Mouse (Mus musculus) embryonic stem cell, embryonic (primary cell): ENCODE measurements around the gene Nub1.

Experiments used
- CTCF ChIA-PET, 4 experiments: fragments of 300-600 bp in 2 of 4; fragments of 350-600 bp in 2 of 4; sonication (Branson Sonifier 250); formaldehyde crosslinking; loops; one replicate each; lab custom pipeline; 2022; ENCODE audit warnings: inconsistent platforms in 2 of 4; lab: Charles Lee
- POLR2A ChIA-PET, 4 experiments: fragments of 300-600 bp in 2 of 4; fragments of 350-600 bp in 2 of 4; sonication (Branson Sonifier 250); formaldehyde crosslinking; loops; one replicate each; lab custom pipeline; 2022; ENCODE audit warnings: antibody characterized with exemption in 4 of 4, inconsistent platforms in 1 of 4; lab: Charles Lee

Gene Nub1

DNA sequence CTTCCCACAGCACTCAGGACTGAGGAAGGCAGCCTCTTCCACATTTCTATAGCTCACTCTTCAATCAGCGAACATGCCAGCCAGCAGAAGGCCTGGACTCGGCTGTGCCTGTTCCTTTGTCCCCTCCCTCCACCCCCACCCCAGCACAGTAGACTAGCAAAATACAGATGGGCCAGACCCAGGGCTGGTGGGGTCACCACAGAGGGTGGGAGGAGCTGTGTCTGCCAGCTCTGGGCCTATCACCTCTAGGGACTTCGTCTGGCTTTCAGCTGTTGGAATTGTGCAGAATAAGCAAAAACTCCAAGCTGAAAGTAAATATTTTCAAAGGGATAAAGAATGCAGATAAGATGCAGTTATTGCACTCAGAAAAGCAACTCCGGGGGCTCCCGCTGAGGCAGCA is 39.5 kb downstream of the Nub1 start:
- CTCF ChIA-PET = interaction anchor here in 1 of 4 experiments (2.1 kb wide), 1 partner anchor 26 kb away, joined by 8 read pairs; no protein-coding TSS in a partner anchor
- POLR2A ChIA-PET = interaction anchor here in 3 of 4 experiments (0.7 to 13.7 kb wide), 11 partner anchors 11 to 118 kb away, joined by 3 to 216 read pairs (median 5); partner anchors contain the start of genes Nub1 (in 2 of the 3) and Rheb (in 1 of the 3)

DNA sequence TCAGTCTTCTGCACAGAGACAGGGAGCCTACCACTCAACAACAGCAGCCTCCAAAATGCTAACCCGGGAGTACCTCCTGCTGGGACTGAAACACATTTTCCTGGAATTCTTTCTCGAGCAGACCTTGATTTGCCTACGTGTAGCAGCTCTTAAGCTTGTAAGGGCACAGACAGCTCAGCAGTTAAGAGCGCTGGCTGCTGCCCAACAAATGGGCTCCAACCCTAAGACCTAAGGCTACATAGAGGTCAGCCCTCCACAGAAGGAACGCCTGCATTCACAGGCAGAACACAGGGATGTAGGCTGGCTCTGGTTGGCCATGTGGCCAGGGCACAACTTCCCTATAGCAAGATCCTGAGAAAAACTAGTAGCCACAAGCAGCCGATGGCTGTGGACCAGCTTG is 40.6 kb downstream of the Nub1 start:
- ChIA-PET CTCF (interaction anchor here in 2 of 4 experiments (1.0 to 2.1 kb wide), 2 partner anchors 17 to 24 kb away, joined by 3 to 8 read pairs; no protein-coding TSS in a partner anchor), POLR2A (interaction anchor here in 3 of 4 experiments (1.2 to 13.7 kb wide), 7 partner anchors 12 to 117 kb away, joined by 4 to 216 read pairs (median 11); partner anchors contain the start of genes Nub1 (in 1 of the 3) and Rheb (in 1 of the 3))

GRCm38 (mm10) chr5:24726901-24727836 is 41.8 kb downstream of the Nub1 start:
- CTCF ChIA-PET = interaction anchor here in 2 of 4 experiments (0.6 to 1.0 kb wide), 3 partner anchors 18 to 89 kb away, joined by 3 to 6 read pairs (median 3); no protein-coding TSS in a partner anchor
- POLR2A ChIA-PET = interaction anchor here in 3 of 4 experiments (0.7 to 13.7 kb wide), 10 partner anchors 13 to 42 kb away, joined by 3 to 216 read pairs (median 8); partner anchors contain the start of gene Nub1 (in 2 of the 3)

DNA sequence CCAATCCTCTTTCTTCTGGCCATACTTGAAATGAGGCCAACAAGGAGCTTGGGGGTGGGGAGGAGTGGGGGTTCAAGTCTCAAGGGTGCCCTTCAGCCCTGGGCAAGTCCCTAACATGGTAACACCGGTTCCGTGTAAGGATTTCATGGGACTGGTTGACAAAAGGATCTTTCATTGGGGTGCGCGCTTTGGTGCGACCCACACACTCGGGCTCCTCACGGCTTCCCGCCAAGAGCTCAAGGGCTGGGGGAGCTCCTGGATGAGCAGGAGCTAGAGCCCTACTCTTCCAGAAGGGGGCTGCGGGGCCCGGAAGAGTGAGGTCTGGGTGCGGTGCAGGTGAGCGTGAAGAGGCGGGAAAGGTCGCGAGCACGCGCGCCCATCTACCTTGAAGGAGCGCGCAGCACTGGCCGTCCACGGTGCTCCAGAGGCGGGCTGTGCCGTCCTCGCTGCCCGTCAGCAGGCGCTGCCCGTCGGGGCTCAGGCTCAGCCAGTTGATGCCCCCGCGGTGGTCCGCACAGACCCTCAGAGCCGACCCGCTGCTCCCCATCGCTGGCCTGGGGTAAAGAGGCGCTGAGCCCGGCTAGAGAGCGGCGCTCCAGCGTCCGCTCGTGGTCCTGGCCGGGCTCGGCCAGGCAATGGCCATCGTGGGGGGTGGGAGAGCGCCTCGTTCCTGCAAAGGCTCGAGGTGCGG is 44.6 kb downstream of the Nub1 start:
- CTCF ChIA-PET = interaction anchor here in 2 of 4 experiments (0.7 to 1.0 kb wide), 3 partner anchors 20 to 44 kb away, joined by 3 to 5 read pairs (median 4); partner anchors contain the start of gene Nub1 (in 1 of the 2)
- POLR2A ChIA-PET = interaction anchor here (0.6 to 13.7 kb wide), 22 partner anchors 10 to 770 kb away, joined by 3 to 216 read pairs (median 5); partner anchors contain the start of gene Nub1 (in 2 of the 4)

DNA sequence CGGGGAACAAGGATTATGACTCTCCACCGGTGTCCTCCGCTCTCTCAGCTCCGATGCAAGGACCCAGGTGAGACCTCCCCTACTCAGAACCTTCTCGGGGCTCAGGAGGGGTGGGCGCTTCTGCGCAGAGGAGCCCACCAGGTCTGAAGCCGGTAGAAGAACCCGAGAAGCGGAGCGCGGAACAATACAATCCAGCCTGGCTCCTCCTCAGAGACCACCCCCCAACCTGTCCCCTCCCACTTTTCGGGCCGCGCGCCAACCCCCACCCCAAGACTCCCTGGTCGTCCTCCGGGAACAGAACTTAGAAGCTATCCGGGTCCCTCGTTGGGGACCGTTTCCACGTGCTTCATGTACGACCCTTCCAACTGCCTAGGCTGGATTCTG is 45.1 kb downstream of the Nub1 start, which contains the start of gene Wdr86:
Wdr86 (minus strand) TSS at position 240 of the 384 bp plus-strand sequence.
- ChIA-PET POLR2A (interaction anchor here in 3 of 4 experiments (0.5 to 13.7 kb wide), 35 partner anchors 9 to 1713 kb away, joined by 3 to 216 read pairs (median 4); partner anchors contain the start of gene Nub1 (in 2 of the 3)), CTCF (interaction anchor here (0.6 to 1.8 kb wide), 8 partner anchors 12 to 1122 kb away, joined by 3 to 23 read pairs (median 4); no protein-coding TSS in a partner anchor)

GRCm38 (mm10) chr5:24730986-24731385 is 45.7 kb downstream of the Nub1 start:
- CTCF ChIA-PET = interaction anchor here (0.5 to 1.8 kb wide), 11 partner anchors 12 to 1121 kb away, joined by 3 to 23 read pairs (median 3); no protein-coding TSS in a partner anchor
- POLR2A ChIA-PET = interaction anchor here in 3 of 4 experiments (0.5 to 13.7 kb wide), 36 partner anchors 8 to 1713 kb away, joined by 3 to 216 read pairs (median 4); partner anchors contain the start of gene Nub1 (in 2 of the 3)

DNA sequence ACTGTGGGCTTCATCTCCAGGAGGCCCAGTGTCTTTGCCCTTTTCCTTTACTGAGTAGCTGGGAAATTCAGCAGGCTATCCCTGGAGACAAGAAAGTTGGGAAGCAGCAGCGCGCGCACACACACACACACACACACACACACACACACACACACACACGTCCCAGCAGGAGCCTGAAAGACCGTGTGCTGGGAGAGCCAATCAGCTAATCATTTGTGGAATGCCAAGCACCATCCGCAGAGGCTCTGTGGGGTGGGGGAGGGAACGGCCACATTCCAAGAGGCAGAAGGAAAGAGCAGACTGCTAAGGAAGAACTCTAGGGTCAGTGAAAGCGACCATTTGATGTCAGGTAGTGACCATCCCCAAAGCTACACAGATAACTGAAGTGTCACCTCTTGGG is 47.8 kb downstream of the Nub1 start:
- ChIA-PET POLR2A (interaction anchor here (0.6 to 13.7 kb wide), 21 partner anchors 9 to 518 kb away, joined by 3 to 216 read pairs (median 4); partner anchors contain the start of genes Nub1 (in 2 of the 4) and Rheb (in 2 of the 4)), CTCF (interaction anchor here in 3 of 4 experiments (0.7 to 1.8 kb wide), 4 partner anchors 17 to 277 kb away, joined by 5 to 12 read pairs (median 7); no protein-coding TSS in a partner anchor)

DNA sequence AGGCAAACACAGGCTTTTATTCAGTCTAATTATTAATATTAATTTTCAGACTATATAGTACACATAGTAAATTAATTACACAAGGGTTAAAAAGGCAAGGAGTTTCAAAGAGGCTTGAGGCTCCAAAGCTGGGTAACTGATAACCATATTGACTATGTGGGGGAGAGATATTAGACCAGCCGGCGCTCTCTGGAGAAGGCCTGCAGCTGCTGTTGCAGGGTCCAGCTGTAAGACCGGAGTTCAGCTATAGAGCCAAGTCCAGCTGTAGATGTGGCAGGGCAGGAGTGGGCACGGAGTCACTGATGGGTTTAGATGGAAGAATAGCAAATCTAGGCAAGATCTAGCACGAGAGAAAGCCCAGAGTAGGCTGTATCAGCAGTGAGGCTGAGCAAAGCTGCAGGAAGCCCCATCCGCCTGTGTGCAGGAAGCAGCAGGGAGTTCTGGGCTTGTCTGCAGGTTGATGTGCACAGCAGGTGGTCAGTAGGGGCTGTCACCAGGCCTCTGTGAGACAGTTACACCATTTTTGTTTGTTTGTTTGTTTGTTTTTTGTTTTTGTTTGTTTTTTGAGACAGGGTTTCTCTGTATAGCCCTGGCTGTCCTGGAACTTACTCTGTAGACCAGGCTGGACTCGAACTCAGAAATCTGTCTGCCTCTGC is 48.6 kb downstream of the Nub1 start:
- POLR2A ChIA-PET = interaction anchor here (0.6 to 13.7 kb wide), 21 partner anchors 9 to 519 kb away, joined by 3 to 216 read pairs (median 4); partner anchors contain the start of genes Nub1 (in 2 of the 4) and Rheb (in 2 of the 4)
- CTCF ChIA-PET = interaction anchor here in 3 of 4 experiments (0.7 to 1.8 kb wide), 5 partner anchors 16 to 276 kb away, joined by 3 to 12 read pairs (median 7); no protein-coding TSS in a partner anchor

DNA sequence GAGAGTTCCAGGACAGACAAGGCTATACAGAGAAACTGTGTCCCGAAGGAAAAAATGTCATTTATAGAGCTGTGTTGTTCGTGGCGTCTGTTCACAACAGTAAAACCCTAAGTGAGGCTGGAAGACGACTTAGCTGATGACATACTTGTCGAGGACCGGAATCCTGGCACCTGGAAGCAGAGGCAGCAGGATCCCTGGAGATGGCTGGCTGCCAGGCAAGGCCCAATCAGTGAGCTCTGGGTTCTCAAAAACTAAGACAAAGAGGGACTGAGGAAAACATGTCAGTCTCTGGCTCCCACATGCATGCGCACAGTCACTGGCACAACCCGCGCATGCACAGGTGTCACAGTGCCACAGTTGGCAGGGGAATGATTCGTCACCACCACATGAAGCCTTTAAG is 52.3 kb downstream of the Nub1 start:
- ChIA-PET POLR2A (no interaction called here), CTCF (no interaction called here)

DNA sequence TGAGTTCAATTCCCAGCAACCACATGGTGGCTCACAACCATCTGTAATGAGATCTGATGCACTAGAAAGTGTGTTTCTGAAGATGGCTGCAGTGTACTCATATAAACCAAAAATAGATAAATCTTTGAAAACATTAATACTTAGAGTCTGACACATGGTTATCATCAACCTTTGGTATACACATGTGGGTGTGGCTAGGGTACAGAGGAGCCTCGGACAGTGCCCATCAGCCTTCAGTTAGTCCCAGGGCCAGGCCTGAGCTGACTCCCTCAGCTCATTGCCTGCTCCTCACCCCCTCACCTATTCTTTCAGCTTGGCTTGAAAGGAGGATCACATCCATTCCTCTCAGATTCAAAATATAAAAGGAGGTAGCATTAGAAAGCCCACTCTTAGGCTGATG is 53.2 kb downstream of the Nub1 start:
- ChIA-PET POLR2A (interaction anchor here in 2 of 4 experiments (1.5 to 3.2 kb wide), 3 partner anchors 8 to 53 kb away, joined by 3 to 16 read pairs (median 5); partner anchors contain the start of genes Nub1 (in 1 of the 2) and Wdr86 (in 1 of the 2)), CTCF (no interaction called here)

DNA sequence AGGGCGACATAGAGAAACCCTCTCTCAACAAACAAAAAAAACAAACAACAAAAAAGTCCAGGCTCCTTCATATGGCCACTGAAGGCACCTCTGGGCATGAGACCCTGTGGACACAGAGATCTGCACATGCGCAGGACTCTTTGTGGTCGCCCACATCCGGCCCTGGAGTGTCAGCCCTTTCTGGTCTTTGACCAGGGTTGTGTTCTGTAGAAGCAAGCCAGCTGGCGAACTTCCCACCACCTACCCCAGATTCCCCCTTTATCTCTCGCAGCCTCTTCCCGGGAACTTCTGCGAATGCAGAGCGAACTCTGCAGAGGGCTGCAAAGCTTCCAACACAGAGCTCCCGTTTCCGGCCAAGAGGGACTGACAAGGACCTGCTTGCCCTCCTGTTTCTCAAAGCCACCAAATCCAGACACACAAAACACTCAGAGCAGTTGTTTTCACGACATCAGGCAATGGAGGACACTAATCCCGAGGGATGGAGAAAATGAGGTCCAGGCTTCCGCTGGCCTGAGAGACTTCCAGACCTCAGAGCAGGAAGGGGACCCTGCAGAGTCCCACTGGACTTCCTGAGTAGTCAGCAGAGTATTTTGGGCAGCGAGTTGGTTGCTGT is 53.9 kb downstream of the Nub1 start:
- ChIA-PET POLR2A (interaction anchor here in 2 of 4 experiments (0.6 to 3.2 kb wide), 6 partner anchors 8 to 264 kb away, joined by 3 to 16 read pairs (median 3); partner anchors contain the start of genes Nub1 (in 1 of the 2) and Wdr86 (in 1 of the 2)), CTCF (interaction anchor here in 1 of 4 experiments (0.6 kb wide), 1 partner anchor 712 kb away, joined by 4 read pairs; no protein-coding TSS in a partner anchor)

DNA sequence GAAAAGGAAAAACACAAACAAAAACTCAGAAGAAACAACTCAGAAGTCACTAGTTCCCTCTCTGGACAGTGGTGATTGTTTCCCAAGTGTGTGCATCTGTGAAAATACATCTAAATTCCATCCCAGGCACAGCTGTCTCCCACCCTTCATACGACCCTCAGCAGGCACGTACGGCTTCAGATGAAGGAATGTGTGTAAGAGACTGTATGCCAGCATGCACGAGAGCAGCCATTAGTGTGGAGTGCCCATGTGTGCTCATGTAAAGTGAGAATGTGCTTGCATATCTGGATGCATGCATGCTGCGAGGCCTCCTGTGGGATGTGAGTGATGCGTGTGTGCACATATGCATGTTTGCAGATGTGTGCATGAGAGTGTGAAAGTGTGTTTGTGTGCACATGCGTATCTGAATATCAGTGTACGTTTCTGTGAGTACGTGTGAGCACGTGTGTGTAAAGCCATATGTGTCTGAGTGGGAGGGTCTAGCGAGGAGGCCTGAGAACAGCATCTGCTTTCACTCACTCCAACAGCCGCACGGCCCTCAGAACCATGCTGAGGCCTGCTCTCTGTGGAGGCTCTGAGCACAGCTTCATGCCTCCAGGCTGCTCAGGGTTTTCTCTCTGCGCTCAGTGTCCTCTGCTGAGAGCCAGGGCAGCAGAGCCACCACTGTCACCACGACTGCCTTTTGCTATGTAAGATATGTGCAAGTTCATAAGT is 56.0 kb downstream of the Nub1 start:
- ChIA-PET CTCF (no interaction called here), POLR2A (interaction anchor here in 1 of 4 experiments (2.0 to 3.2 kb wide), 2 partner anchors 9 to 10 kb away, joined by 5 to 16 read pairs; no protein-coding TSS in a partner anchor)

GRCm38 (mm10) chr5:24743956-24744355 is 58.6 kb downstream of the Nub1 start:
- ChIA-PET POLR2A (interaction anchor here in 2 of 4 experiments (0.7 to 1.9 kb wide), 4 partner anchors 8 to 30 kb away, joined by 3 to 8 read pairs (median 4); no protein-coding TSS in a partner anchor), CTCF (interaction anchor here in 1 of 4 experiments (0.6 kb wide), 1 partner anchor 12 kb away, joined by 4 read pairs; no protein-coding TSS in a partner anchor)

DNA sequence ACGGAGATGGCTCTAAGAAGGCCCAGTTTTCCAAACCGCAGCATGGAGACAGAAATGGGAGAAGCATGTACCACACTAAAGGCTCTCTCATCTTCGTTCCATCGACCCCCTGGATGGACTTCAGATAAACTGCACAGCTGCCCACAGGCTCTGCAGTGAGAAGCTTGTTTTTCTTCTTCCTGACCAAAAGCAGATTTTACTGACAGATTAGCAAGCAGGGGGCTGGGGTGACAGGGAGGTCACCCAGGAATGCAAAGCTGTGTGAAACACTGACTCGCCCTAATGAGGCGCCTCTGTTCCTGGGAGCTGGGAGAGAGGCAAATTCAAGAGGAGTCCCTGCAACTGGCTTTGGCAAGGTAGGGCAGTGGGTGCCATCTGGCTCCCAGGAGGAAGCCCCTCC is 62.2 kb downstream of the Nub1 start:
- POLR2A ChIA-PET = interaction anchor here in 3 of 4 experiments (0.9 to 8.3 kb wide), 10 partner anchors 10 to 95 kb away, joined by 3 to 216 read pairs (median 4); partner anchors contain the start of genes Nub1 (in 3 of the 3), Wdr86 (in 2 of the 3) and Rheb (in 1 of the 3)
- CTCF ChIA-PET = interaction anchor here in 1 of 4 experiments (0.6 kb wide), 1 partner anchor 69 kb away, joined by 13 read pairs; no protein-coding TSS in a partner anchor

GRCm38 (mm10) chr5:24749731-24750130 is 64.4 kb downstream of the Nub1 start:
- CTCF ChIA-PET = interaction anchor here (0.5 to 3.4 kb wide), 28 partner anchors 16 to 393 kb away, joined by 3 to 36 read pairs (median 6); partner anchors contain the start of genes Nub1 (in 2 of the 4), Rheb (in 2 of the 4), Wdr86 (in 2 of the 4) and Abcf2 (in 1 of the 4)
- POLR2A ChIA-PET = interaction anchor here (0.6 to 8.3 kb wide), 62 partner anchors 9 to 788 kb away, joined by 3 to 216 read pairs (median 5); partner anchors contain the start of genes Nub1 (in 4 of the 4), Rheb (in 2 of the 4), Wdr86 (in 2 of the 4) and Abcf2 (in 1 of the 4)
